Mouse (Mus musculus) bone marrow, adult 2 months (tissue): ENCODE measurements around the gene Larp1. TPM values are rescaled to one million over a fixed set of nuclear protein-coding genes. Genes with fewer than 3 reads are reported as not detected.
A peak's percentile ranks its signal among the peaks of the same experiment; 100 is the strongest.

Experiments used
- H3K27ac ChIP-seq: fragments of 200-500 bp; 2 replicates; pipeline ENCODE4 v1.5.1; 2012; ENCODE audit warnings: low read depth, mild to moderate bottlenecking, control low read depth, inconsistent platforms, low read length; ENCODE audit not compliant: control insufficient read depth, poor library complexity, insufficient read depth
- H3K4me1 ChIP-seq: fragments of 200-500 bp; 2 replicates; pipeline ENCODE4 v1.6.1; 2011; ENCODE audit warnings: low read length; ENCODE audit not compliant: control insufficient read depth, insufficient read depth
- H3K4me3 ChIP-seq: fragments of 200-500 bp; replicated peaks from 2 replicates; pipeline ENCODE3; 2011; ENCODE audit warnings: mild to moderate bottlenecking, low read depth, low read length, control low read depth; ENCODE audit not compliant: control insufficient read depth
- CTCF ChIP-seq: fragments of 200-500 bp; IDR thresholded peaks from 2 replicates; pipeline ENCODE4 v1.5.1; 2011; ENCODE audit warnings: low read length, control low read depth; ENCODE audit not compliant: control insufficient read depth, insufficient read depth
- POLR2A ChIP-seq: fragments of 200-500 bp; IDR thresholded peaks from 2 replicates; pipeline ENCODE4 v1.6.1; 2011; ENCODE audit warnings: low read depth, mild to moderate bottlenecking, control low read depth, low read length, borderline replicate concordance; ENCODE audit not compliant: control insufficient read depth
- WGBS: fragments of 180-500 bp; shearing (Covaris S2); methylation state at CpG from one replicate; pipeline ENCODE4 v1.1.7; 2018; 5-methylcytosine and 5-hydroxymethylcytosine counted together
- polyA plus RNA-seq: library from polyadenylated mRNA; stranded (reverse); fragments of >200 nt; gene quantifications from 2 replicates; pipeline ENCODE4 v1.2.4, GENCODE M21; 2011; ENCODE audit warnings: low replicate concordance; ENCODE audit not compliant: missing spikeins, insufficient read depth, insufficient read length

Gene Larp1
- polyA plus RNA-seq, 1 experiment, result 28.2 TPM

- H3K4me1 ChIP-seq, result peaks cover 7% of the 10 kb centered on the region
- H3K4me3 ChIP-seq, result no peak overlapping the region
- H3K27ac ChIP-seq, result no peak overlapping the region
- TF ChIP-seq CTCF, result no peak
- TF ChIP-seq POLR2A, result no peak
- 40% methylated on average over 1 of the region's 1 CpGs for WGBS
Measured at GRCm38 (mm10) chr11:58024271-58024670, 15.4 kb downstream of the Larp1 start.

DNA sequence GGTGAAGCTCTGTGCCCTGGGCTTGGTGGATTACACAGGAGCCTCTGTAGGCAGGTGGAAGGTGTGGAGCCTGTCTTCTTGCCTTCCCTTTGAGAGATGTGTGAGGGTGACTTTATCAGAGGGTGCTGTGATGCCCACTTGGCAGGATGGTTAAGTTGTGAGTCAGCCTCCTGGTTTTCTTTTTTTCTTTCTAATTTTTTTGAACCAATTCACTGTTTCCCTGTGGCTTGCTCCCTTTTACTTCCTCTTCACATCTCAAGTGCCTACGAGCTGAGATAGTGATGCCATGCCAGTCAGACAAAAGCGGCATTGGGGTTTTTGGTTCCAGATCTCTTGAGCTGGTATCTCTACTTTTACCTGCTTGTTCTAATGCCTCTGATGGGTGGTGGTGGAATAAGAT lies 15.8 kb downstream of the Larp1 start:
- 20% methylated on average over 2 of the region's 2 CpGs for WGBS
- TF ChIP-seq POLR2A (no peak), CTCF (no peak)
- Histone ChIP-seq H3K4me3 (no peak overlapping the region), H3K4me1 (peaks cover 7% of the 10 kb centered on the region), H3K27ac (no peak overlapping the region)

- 53% methylated on average over 4 of the region's 4 CpGs for WGBS
- no peak overlapping the region for H3K4me3 ChIP-seq
- TF ChIP-seq POLR2A, result no peak
- no peak for TF ChIP-seq CTCF
- peaks cover 9% of the 10 kb centered on the region for H3K4me1 ChIP-seq
- H3K27ac ChIP-seq, result no peak overlapping the region
Measured at GRCm38 (mm10) chr11:58025881-58026280, 17.0 kb downstream of the Larp1 start.

- Histone ChIP-seq H3K4me3 (no peak overlapping the region), H3K4me1 (peaks cover 9% of the 10 kb centered on the region), H3K27ac (no peak overlapping the region)
- TF ChIP-seq POLR2A (no peak), CTCF (no peak)
- WGBS, result 20% methylated on average over 3 of the region's 3 CpGs
Measured at GRCm38 (mm10) chr11:58026337-58026736, 17.5 kb downstream of the Larp1 start.

DNA sequence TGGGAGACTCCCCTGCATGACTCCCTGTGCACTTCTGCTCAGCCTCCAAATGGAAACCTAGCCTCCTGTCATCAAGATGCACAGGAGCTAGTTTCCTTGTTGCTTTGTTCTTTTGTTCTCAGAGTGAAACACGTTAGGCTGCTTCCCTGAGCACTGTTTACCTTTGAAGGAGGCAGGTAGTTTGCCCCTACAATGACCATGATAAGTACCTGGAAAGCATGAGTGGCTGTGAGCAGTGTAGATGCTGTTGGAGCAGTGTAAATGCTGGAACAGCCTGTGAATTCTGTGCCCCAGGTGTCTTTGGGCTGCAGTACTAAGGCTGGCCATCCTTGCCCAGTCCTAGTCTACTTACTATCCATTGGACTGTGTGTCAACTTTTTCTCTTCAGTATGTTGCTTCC lies 18.0 kb downstream of the Larp1 start:
- Histone ChIP-seq H3K4me1 (peaks cover 9% of the 10 kb centered on the region), H3K4me3 (no peak overlapping the region), H3K27ac (no peak overlapping the region)
- 72% methylated on average over 1 of the region's 1 CpGs for WGBS
- TF ChIP-seq POLR2A (no peak), CTCF (no peak)

DNA sequence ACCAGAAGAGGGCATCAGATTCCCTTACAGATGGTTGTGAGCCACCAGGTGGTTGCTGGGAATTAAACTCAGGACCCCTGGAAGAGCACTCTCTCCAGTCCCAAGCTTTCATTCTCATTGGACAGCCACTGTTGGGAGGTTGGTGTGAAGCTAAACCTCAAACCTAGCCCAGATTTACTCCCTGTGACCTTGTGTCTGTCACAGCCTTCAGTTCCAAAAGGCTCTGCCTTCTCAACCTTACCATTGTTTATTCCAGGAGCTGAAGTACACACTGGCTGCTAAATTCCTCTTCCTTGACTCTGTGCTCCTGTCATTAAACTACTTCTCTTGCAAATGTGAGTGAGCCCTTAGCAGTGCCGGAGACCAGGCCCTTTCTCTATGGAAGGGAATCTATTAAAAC lies 20.1 kb downstream of the Larp1 start:
- WGBS, result 95% methylated on average over 1 of the region's 1 CpGs
- no peak overlapping the region for H3K27ac ChIP-seq
- H3K4me3 ChIP-seq, result no peak overlapping the region
- peaks cover 7% of the 10 kb centered on the region for H3K4me1 ChIP-seq
- TF ChIP-seq CTCF (no peak), POLR2A (no peak)

DNA sequence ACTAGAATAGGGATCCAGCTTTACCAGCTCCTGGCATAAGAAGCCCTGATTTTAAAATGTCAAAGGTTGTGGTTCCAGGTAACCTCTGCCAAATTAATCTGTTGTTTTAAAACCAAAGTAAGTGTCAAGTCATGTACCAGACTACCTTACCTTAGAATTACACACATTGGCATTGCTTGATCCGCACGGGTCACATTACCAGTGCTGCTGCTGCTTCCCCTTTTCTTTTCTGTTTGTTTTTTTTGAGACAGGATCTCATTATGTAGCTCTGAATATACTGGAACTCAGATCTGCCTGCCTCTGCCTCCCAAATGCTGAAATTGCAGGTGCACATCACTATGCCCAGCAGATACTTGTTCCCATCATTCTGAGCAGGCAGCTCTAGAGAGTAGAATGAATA lies 21.0 kb downstream of the Larp1 start:
- WGBS, result 3% methylated on average over 2 of the region's 2 CpGs
- no peak overlapping the region for H3K27ac ChIP-seq
- TF ChIP-seq POLR2A (no peak), CTCF (no peak)
- H3K4me3 ChIP-seq, result no peak overlapping the region
- peaks cover 6% of the 10 kb centered on the region for H3K4me1 ChIP-seq

DNA sequence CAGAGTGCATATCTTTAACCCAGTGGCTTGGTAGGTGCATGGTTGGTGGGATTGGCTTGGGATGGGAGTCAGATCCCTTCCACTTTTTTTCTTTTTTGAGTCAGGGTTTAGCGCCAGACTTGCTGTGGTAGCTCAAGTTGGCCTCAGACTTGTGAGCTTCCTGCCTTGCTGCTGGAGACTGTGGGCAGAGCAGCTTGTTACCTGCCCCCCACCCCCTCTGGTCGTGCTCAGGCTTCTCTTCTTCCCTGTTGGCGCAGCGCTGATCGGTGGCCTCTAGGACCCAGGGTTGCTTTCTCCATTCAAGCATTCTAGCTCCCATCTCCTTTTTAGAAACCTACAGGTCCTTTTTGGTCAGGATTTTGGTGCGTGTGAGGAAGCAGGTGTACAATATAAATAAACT lies 22.3 kb downstream of the Larp1 start:
- no peak for TF ChIP-seq CTCF
- TF ChIP-seq POLR2A, result no peak
- no peak overlapping the region for H3K4me3 ChIP-seq
- H3K4me1 ChIP-seq, result peaks cover 6% of the 10 kb centered on the region
- 15% methylated on average over 6 of the region's 6 CpGs for WGBS
- H3K27ac ChIP-seq, result no peak overlapping the region

GRCm38 (mm10) chr11:58033635-58034034 lies 24.8 kb downstream of the Larp1 start:
- TF ChIP-seq POLR2A, result no peak
- no peak for TF ChIP-seq CTCF
- H3K27ac ChIP-seq, result no peak overlapping the region

GRCm38 (mm10) chr11:58039027-58039426 lies 30.2 kb downstream of the Larp1 start:
- H3K27ac ChIP-seq, result no peak overlapping the region

More at GRCm38 (mm10) chr11:58033635-58034034, 24.8 kb downstream of the Larp1 start:
- peaks cover 2% of the 10 kb centered on the region for H3K4me1 ChIP-seq
- no peak overlapping the region for H3K4me3 ChIP-seq
- 42% methylated on average over 3 of the region's 3 CpGs for WGBS

More at GRCm38 (mm10) chr11:58039027-58039426, 30.2 kb downstream of the Larp1 start:
- peak; percentile 44 for TF ChIP-seq CTCF
- TF ChIP-seq POLR2A, result no peak
- Histone ChIP-seq H3K4me1 (no peaks in the 10 kb centered on the region; the same call in 1 of the 2 replicates), H3K4me3 (no peak overlapping the region)
- WGBS, result 41% methylated on average over 1 of the region's 1 CpGs
